Mouse (Mus musculus): ENCODE results near the gene Spc25. TPM values are rescaled to one million over a fixed set of nuclear protein-coding genes. Genes with fewer than 3 reads are reported as not detected.

The Spc25 gene
- polyA plus RNA-seq, 1 experiment: 16.3 TPM

DNA sequence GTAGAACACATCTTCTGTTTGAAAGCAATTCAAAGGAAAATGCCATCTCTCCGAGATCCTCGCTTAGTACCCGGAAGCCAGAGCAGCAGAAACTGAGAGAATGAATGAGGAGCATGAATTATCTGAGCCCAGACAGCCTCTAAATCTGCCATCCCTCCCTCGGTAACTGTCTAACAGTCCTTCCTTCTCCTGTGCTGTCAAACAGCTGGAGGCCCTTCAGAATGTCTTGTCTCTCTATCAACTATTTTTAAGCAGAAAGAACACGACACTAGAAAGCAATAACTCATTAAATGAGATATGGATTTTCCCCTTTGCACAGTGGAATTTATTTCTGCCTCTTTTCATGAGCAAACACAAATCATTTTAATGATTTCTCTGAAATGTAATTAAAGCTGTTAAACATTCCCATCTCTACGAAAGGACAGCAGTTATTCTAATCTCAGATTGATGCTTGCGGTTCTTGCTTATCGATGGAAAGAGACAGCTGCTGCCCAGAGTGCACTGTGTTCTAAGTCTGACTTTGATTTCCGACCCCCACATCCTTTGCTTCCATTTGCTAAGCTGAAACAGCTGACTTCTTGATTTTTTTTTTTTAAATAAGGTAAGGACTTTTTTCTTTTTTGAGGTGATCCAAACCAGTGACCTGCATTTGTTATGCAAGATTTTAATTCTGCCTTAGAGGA is 35.5 kb downstream of the Spc25 start:
- Histone ChIP-seq H3K36me3 (ENCODE audit: control insufficient read depth, insufficient read depth) (no peaks in the 10 kb centered on the region), H3ac (ENCODE audit: control insufficient read depth, insufficient read length) (no peak overlapping the region)

DNA sequence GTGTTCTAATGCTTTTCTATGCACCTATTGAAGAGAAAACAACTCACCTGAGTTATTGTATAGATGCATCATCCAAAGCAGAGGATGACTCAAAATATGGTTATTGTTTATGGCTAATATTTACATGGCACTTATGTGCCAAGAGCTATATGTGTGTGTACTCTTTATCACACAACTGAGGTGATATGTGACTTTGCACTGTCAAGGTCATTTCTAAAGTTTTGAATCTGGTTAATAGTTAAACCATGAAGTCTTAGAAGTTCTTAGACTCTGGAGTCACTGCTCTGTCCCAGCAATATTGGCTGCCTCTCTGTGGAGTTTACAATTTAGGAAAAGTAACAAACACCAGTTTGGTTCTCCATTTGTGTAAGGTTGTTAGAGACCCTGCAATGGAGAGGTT is 47.1 kb downstream of the Spc25 start:
- H3K36me3 ChIP-seq (ENCODE audit: control insufficient read depth, insufficient read depth): no peaks in the 10 kb centered on the region
- H3K79me2 ChIP-seq (ENCODE audit: control insufficient read depth, insufficient read depth): no peaks in the 10 kb centered on the region
- TF ChIP-seq CEBPB (IDR thresholded peaks at IDR 0.05; ENCODE audit: insufficient read depth, poor library complexity, severe bottlenecking) (no peak), TCF3 (IDR thresholded peaks at IDR 0.05; ENCODE audit: insufficient read length, low read depth) (no peak), REST (IDR thresholded peaks at IDR 0.05; ENCODE audit: insufficient read depth, insufficient read length) (no peak), USF1 (IDR thresholded peaks at IDR 0.05; ENCODE audit: low read depth) (no peak), MAX (IDR thresholded peaks at IDR 0.05; ENCODE audit: low read depth) (no peak), E2F4 (IDR thresholded peaks at IDR 0.05; ENCODE audit: insufficient read depth) (no peak), MYOD1 (IDR thresholded peaks at IDR 0.05; ENCODE audit: control insufficient read depth in 1 of 3, insufficient read length in 2 of 3, low read depth in 2 of 3) (no peak), TCF12 (IDR thresholded peaks at IDR 0.05; ENCODE audit: insufficient read depth, poor library complexity, severe bottlenecking) (no peak)
- H3ac ChIP-seq (ENCODE audit: control insufficient read depth, insufficient read length): no peak overlapping the region
- H3K27me3 ChIP-seq (ENCODE audit: control insufficient read depth, insufficient read depth, insufficient read length): no peaks in the 10 kb centered on the region
- no peak overlapping the region for H3K4me2 ChIP-seq (ENCODE audit: low read depth)
- no peak overlapping the region for H3K4me3 ChIP-seq

More for the DNA sequence above, 35.5 kb downstream of the Spc25 start:
- H3K4me3 ChIP-seq: no peak overlapping the region
- H3K4me2 ChIP-seq (ENCODE audit: low read depth): peak overlapping the region; percentile 50
- H3K27me3 ChIP-seq (ENCODE audit: control insufficient read depth, insufficient read depth, insufficient read length): no peaks in the 10 kb centered on the region
- no peak for TF ChIP-seq USF1 (IDR thresholded peaks at IDR 0.05; ENCODE audit: low read depth)
- peak in 2 of 3 experiments; percentile 70 to 75 for TF ChIP-seq MYOD1 (IDR thresholded peaks at IDR 0.05; ENCODE audit: control insufficient read depth in 1 of 3, insufficient read length in 2 of 3, low read depth in 2 of 3)
- peak; percentile 30 for TF ChIP-seq TCF12 (IDR thresholded peaks at IDR 0.05; ENCODE audit: insufficient read depth, poor library complexity, severe bottlenecking)
- no peaks in the 10 kb centered on the region for H3K79me2 ChIP-seq (ENCODE audit: control insufficient read depth, insufficient read depth)

DNA sequence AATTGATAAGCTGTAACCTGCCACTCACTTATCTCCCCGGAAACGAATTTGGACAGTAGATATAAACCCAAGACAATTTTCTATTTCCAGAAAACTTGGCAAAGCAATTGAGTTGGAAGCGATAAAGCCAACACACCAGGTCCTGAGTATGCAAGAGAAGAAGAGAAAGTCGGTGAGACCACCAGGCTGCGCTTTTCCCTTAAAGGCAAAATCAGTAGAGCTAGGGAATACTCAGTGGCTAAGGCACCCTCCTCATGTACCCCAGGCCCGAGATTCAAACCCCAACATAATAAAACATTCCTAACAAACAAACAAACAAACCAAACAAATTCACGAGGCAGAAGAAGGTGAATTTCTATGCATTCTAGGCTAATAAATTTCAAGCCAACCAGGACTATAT is 49.7 kb downstream of the Spc25 start:
- TF ChIP-seq MYOD1 (IDR thresholded peaks at IDR 0.05; ENCODE audit: control insufficient read depth in 1 of 3, insufficient read length in 2 of 3, low read depth in 2 of 3) (no peak), POLR2A (IDR thresholded peaks at IDR 0.05; ENCODE audit: insufficient read length, low read depth) (no peak), USF1 (IDR thresholded peaks at IDR 0.05; ENCODE audit: low read depth) (no peak), TCF12 (IDR thresholded peaks at IDR 0.05; ENCODE audit: insufficient read depth, poor library complexity, severe bottlenecking) (no peak), SRF (IDR thresholded peaks at IDR 0.05; ENCODE audit: control insufficient read depth, insufficient read length, low read depth) (no peak), REST (IDR thresholded peaks at IDR 0.05; ENCODE audit: insufficient read depth, insufficient read length) (no peak)
- Histone ChIP-seq H3K27me3 (ENCODE audit: control insufficient read depth, insufficient read depth, insufficient read length) (no peaks in the 10 kb centered on the region), H3K4me3 (no peak overlapping the region), H3K36me3 (ENCODE audit: control insufficient read depth, insufficient read depth) (no peaks in the 10 kb centered on the region), H3ac (ENCODE audit: control insufficient read depth, insufficient read length) (no peak overlapping the region), H3K4me2 (ENCODE audit: low read depth) (peak overlapping the region; percentile 30), H3K79me2 (ENCODE audit: control insufficient read depth, insufficient read depth) (no peaks in the 10 kb centered on the region)

DNA sequence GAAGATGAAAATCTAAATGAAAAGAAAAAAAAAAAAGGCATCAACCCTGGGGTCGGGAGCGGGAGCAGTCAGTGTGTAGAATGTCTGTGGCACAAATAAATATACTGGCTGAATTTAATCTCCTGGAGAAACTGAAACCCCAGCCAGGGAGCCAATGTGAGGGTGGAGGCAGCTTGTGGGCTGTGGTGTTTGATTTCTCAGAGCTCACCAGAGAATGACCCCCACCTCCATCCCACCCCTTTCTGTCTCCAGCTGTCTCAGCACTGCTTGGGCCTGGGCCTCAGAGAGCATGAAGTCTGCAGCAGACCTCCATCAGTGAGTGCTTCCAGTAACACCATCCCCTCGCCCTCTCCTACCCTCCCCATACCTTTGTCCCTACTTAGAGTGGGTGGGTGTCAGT is 50.1 kb downstream of the Spc25 start:
- Histone ChIP-seq H3ac (ENCODE audit: control insufficient read depth, insufficient read length) (no peak overlapping the region), H3K4me2 (ENCODE audit: low read depth) (peak overlapping the region; percentile 30), H3K36me3 (ENCODE audit: control insufficient read depth, insufficient read depth) (no peaks in the 10 kb centered on the region), H3K79me2 (ENCODE audit: control insufficient read depth, insufficient read depth) (no peaks in the 10 kb centered on the region), H3K27me3 (ENCODE audit: control insufficient read depth, insufficient read depth, insufficient read length) (no peaks in the 10 kb centered on the region), H3K4me3 (no peak overlapping the region)
- TF ChIP-seq POLR2AphosphoS2 (IDR thresholded peaks at IDR 0.05; ENCODE audit: insufficient read length, low read depth) (no peak), TCF3 (IDR thresholded peaks at IDR 0.05; ENCODE audit: insufficient read length, low read depth) (no peak), MYOD1 (IDR thresholded peaks at IDR 0.05; ENCODE audit: control insufficient read depth in 1 of 3, insufficient read length in 2 of 3, low read depth in 2 of 3) (peak in 2 of 3 experiments; percentile 50 to 70), MYOG (IDR thresholded peaks at IDR 0.05; ENCODE audit: control insufficient read depth in 1 of 3, insufficient read depth in 1 of 3, insufficient read length in 2 of 3, low read depth in 2 of 3) (peak in 1 of 3 experiments; percentile 41)

DNA sequence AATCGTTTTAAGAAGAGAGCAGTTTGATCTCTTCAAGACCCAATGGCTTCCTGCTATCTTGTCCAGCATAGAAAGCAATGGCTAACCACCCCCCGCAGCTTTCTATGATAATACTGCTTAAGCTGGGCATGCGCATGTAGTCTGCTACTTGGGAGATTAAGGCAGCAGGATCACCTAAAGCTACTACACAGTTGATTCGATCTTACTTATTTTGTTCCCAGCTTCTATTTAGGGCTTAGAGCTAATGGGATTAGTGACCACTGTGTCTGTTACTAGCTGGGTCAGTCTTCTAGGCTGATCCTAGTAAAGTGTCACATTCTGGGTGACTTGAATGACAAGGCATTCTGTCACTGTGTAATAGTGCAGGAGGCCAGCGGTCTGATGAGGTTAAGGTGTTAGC is 55.2 kb downstream of the Spc25 start:
- no peak overlapping the region for H3K4me3 ChIP-seq

More for the DNA sequence above, 55.2 kb downstream of the Spc25 start:
- Histone ChIP-seq H3K4me2 (ENCODE audit: low read depth) (no peak overlapping the region), H3K27me3 (ENCODE audit: control insufficient read depth, insufficient read depth, insufficient read length) (no peaks in the 10 kb centered on the region), H3K36me3 (ENCODE audit: control insufficient read depth, insufficient read depth) (no peaks in the 10 kb centered on the region), H3K79me2 (ENCODE audit: control insufficient read depth, insufficient read depth) (no peaks in the 10 kb centered on the region), H3ac (ENCODE audit: control insufficient read depth, insufficient read length) (no peak overlapping the region)
- TF ChIP-seq E2F4 (IDR thresholded peaks at IDR 0.05; ENCODE audit: insufficient read depth) (no peak), MYOD1 (IDR thresholded peaks at IDR 0.05; ENCODE audit: control insufficient read depth in 1 of 3, insufficient read length in 2 of 3, low read depth in 2 of 3) (no peak), REST (IDR thresholded peaks at IDR 0.05; ENCODE audit: insufficient read depth, insufficient read length) (no peak), SRF (IDR thresholded peaks at IDR 0.05; ENCODE audit: control insufficient read depth, insufficient read length, low read depth) (no peak), CEBPB (IDR thresholded peaks at IDR 0.05; ENCODE audit: insufficient read depth, poor library complexity, severe bottlenecking) (no peak), MAX (IDR thresholded peaks at IDR 0.05; ENCODE audit: low read depth) (no peak), TCF3 (IDR thresholded peaks at IDR 0.05; ENCODE audit: insufficient read length, low read depth) (no peak), POLR2A (IDR thresholded peaks at IDR 0.05; ENCODE audit: insufficient read length, low read depth) (no peak), TCF12 (IDR thresholded peaks at IDR 0.05; ENCODE audit: insufficient read depth, poor library complexity, severe bottlenecking) (no peak), USF1 (IDR thresholded peaks at IDR 0.05; ENCODE audit: low read depth) (no peak), POLR2AphosphoS2 (IDR thresholded peaks at IDR 0.05; ENCODE audit: insufficient read length, low read depth) (no peak), MYOG (IDR thresholded peaks at IDR 0.05; ENCODE audit: control insufficient read depth in 1 of 3, insufficient read depth in 1 of 3, insufficient read length in 2 of 3, low read depth in 2 of 3) (no peak)
